Mouse (Mus musculus): Measurements from ENCODE around the gene Eif4a2. TPM values are rescaled to one million over a fixed set of nuclear protein-coding genes. Genes with fewer than 3 reads are reported as not detected.
A peak's percentile ranks its signal among the peaks of the same experiment; 100 is the strongest.
"Not testable (repeated sequence)": the region's sequence is repeated elsewhere in the genome, so short reads cannot be mapped to it uniquely, and the experiment has no call there.

The Eif4a2 gene
- polyA plus RNA-seq, 1 experiment from 2014 or later, result 189 TPM

DNA sequence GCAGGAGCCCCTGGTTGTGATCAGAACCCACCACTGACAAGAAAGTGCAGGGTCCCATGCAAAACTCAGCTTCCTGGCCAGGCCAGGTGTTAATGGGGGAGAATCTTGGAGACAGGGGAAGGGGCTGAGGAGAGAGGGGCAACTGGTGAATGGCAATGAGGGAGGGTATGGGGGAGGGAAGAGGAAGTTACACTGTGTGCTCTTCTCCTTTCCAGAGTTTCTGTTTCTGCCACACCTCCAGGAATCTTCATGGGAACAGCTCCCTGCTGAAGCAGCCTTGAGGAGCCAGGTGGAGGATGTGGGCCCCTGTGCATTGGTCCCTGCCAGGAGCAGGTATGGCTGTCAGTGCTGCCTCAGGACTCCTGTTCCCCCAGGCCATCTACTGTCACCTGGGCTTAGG, 15.9 kb upstream of the Eif4a2 start:
- not testable (repeated sequence) for ATAC-seq (replicated peaks; ENCODE audit: low FRiP score); H3K4me3 ChIP-seq (ENCODE audit: low read depth, low read length); H3K4me2 ChIP-seq; H3K4me1 ChIP-seq (replicated peaks; ENCODE audit: control insufficient read depth, insufficient read depth, low read length); DNase-seq (ENCODE audit: low spot score); H3K9me3 ChIP-seq (ENCODE audit: control insufficient read depth, low read length); H3K36me3 ChIP-seq (ENCODE audit: control insufficient read depth, insufficient read depth, low read length); H3K27me3 ChIP-seq (replicated peaks; ENCODE audit: control insufficient read depth, insufficient read depth, low read length); H3K9ac ChIP-seq (ENCODE audit: low read depth, low read length); H3K27ac ChIP-seq (ENCODE audit: low read depth, low read length)

DNA sequence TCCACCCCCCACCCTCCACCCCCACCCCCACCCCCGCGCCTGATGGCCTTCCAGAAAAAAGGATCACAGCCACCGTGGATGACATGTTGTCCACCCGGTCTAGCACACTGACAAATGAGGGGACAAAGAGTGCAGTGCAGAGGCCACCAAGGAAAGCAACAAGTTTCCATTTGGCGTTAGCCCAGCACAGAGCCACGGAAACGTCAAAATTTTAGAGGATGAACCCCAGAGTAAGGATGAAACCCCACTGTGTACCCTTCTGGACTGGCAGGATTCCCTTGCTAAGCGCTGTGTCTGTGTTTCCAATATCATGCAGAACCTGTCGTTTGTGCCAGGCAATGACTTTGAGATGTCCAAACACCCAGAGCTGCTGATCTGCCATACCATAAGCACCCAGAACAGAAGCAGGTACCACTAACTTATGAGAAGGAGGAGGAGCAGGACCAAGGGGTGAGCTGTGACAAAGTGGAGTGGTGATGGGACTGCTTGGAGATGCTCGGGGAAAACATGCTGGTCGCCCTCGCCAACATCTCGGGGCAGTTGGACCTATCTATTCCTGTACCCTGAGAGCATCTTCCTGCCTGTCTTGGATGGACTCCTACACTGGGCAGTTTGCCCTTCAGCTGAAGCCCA, 13.8 kb upstream of the Eif4a2 start:
- Histone ChIP-seq H3K36me3 (ENCODE audit: control insufficient read depth, insufficient read depth, low read length) (no peaks in the 10 kb centered on the region), H3K9me3 (ENCODE audit: control insufficient read depth, low read length) (no peaks in the 10 kb centered on the region), H3K27ac (ENCODE audit: low read depth, low read length) (no peak overlapping the region), H3K4me2 (no peak overlapping the region), H3K4me1 (replicated peaks; ENCODE audit: control insufficient read depth, insufficient read depth, low read length) (no peaks in the 10 kb centered on the region), H3K27me3 (replicated peaks; ENCODE audit: control insufficient read depth, insufficient read depth, low read length) (no peaks in the 10 kb centered on the region), H3K4me3 (ENCODE audit: low read depth, low read length) (no peak overlapping the region), H3K9ac (ENCODE audit: low read depth, low read length) (no peak overlapping the region)
- 80% methylated on average over 13 of the region's 13 CpGs for WGBS
- ATAC-seq (replicated peaks; ENCODE audit: low FRiP score), result no peak
- DNase-seq (ENCODE audit: low spot score), result no peak

DNA sequence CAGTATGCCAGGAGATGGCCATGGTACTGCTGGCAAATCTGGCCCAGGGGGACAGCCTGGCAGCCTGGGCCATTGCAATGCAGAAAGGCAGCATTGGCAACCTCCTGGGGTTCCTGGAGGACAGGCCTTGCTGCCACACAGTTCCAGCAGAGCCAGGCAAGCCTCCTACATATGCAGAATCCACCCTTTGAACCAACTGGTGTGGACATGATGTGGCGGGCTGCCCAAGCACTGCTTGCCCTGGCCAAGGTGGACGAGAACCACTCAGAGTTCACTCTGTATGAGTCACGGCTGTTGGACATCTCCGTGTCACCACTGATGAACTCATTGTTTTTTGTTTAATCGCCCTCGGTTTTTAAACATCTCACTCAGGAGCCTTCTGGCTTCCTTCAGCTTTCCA, 13.1 kb upstream of the Eif4a2 start:
- Histone ChIP-seq H3K9ac (ENCODE audit: low read depth, low read length) (no peak overlapping the region), H3K9me3 (ENCODE audit: control insufficient read depth, low read length) (no peaks in the 10 kb centered on the region), H3K27ac (ENCODE audit: low read depth, low read length) (no peak overlapping the region), H3K4me2 (no peak overlapping the region), H3K4me3 (ENCODE audit: low read depth, low read length) (no peak overlapping the region), H3K4me1 (replicated peaks; ENCODE audit: control insufficient read depth, insufficient read depth, low read length) (no peaks in the 10 kb centered on the region), H3K27me3 (replicated peaks; ENCODE audit: control insufficient read depth, insufficient read depth, low read length) (no peaks in the 10 kb centered on the region), H3K36me3 (ENCODE audit: control insufficient read depth, insufficient read depth, low read length) (no peaks in the 10 kb centered on the region)
- ATAC-seq (replicated peaks; ENCODE audit: low FRiP score) (no peak), DNase-seq (ENCODE audit: low spot score) (no peak)
- 82% methylated on average over 6 of the region's 6 CpGs for WGBS

DNA sequence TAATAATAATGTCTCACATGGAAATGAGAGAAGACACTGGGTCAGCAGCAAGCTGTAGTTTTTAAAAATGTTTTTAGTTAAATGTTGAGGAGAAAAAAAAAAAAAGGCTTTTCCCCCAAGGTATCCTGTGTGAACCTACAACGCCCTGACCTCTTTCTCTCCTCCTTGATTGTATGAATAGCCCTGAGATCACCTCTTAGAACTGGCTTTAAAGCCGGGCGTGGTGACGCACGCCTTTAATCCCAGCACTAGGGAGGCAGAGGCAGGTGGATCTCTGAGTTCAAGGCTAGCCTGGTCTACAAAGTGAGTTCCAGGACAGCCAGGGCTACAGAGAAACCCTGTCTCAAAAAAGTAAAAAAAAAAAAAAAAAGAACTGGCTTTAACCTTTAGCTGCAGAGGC, 11.7 kb upstream of the Eif4a2 start:
- not testable (repeated sequence) for H3K9me3 ChIP-seq (ENCODE audit: control insufficient read depth, low read length); H3K27ac ChIP-seq (ENCODE audit: low read depth, low read length); H3K9ac ChIP-seq (ENCODE audit: low read depth, low read length); DNase-seq (ENCODE audit: low spot score); ATAC-seq (replicated peaks; ENCODE audit: low FRiP score); H3K36me3 ChIP-seq (ENCODE audit: control insufficient read depth, insufficient read depth, low read length); H3K4me1 ChIP-seq (replicated peaks; ENCODE audit: control insufficient read depth, insufficient read depth, low read length); H3K27me3 ChIP-seq (replicated peaks; ENCODE audit: control insufficient read depth, insufficient read depth, low read length); H3K4me3 ChIP-seq (ENCODE audit: low read depth, low read length); H3K4me2 ChIP-seq
- WGBS, result 91% methylated on average over 5 of the region's 5 CpGs

DNA sequence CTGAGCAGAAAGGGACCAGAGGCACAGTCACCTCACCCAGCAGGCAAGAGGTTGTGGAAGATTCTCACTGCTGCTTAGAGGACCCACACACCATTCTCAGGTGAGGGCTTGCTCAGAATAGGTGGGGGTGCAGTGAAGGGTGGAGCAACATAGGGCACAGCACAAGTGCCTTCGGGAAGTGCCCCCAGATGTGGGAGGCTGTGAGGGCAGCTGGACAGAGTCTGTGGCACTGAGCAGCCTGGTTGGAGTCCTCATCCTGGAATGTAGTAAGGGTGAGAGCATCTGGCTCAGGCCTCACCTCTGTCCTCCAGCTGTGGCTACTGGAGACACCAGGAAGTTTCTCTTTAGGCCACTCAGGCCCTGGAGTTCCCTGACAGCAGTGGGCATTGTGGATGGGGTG, 10.4 kb upstream of the Eif4a2 start:
- H3K9me3 ChIP-seq (ENCODE audit: control insufficient read depth, low read length); H3K4me2 ChIP-seq; DNase-seq (ENCODE audit: low spot score); H3K36me3 ChIP-seq (ENCODE audit: control insufficient read depth, insufficient read depth, low read length); H3K27ac ChIP-seq (ENCODE audit: low read depth, low read length); H3K9ac ChIP-seq (ENCODE audit: low read depth, low read length); ATAC-seq (replicated peaks; ENCODE audit: low FRiP score); H3K27me3 ChIP-seq (replicated peaks; ENCODE audit: control insufficient read depth, insufficient read depth, low read length); H3K4me1 ChIP-seq (replicated peaks; ENCODE audit: control insufficient read depth, insufficient read depth, low read length); H3K4me3 ChIP-seq (ENCODE audit: low read depth, low read length): not testable (repeated sequence)
- 63% methylated on average over 1 of the region's 1 CpGs for WGBS

DNA sequence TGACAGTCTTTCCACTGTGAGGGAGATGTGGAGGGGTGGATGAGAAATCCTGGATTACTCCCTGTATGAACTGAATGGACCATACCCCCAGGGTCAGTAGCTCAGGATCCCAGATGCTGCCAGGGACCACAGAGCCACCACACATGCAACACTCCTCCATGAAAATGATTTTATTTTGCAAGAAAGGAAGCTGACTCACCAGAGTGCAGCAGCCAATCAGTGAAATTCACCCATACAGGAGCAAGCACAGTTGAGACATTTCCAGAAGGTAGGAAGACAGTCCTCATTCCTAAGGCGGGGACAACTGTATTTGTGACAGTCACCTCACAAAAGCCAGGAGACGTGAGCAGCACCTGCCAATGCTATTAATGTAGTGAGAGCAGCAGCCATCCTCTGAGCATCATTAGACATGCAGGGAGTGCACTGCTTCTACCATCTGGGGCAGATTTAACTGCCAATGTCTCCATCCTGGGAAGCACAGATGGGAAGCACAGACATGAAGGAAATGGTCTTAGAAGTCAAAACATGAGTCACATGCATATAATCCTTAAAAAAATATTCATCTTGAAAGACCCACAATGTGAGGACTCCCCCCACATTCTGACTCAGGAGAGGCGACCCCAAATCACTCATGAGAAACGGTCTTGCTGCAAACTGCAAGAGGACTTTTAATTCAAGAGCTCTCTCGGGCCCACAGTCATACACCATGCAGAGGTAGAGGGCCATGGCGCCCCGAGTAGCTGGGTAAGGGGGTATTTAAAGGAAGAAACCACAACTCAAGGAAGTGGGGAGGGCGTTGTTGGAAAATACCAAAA, 9.7 kb upstream of the Eif4a2 start:
- ATAC-seq (replicated peaks; ENCODE audit: low FRiP score), result not testable (repeated sequence)

DNA sequence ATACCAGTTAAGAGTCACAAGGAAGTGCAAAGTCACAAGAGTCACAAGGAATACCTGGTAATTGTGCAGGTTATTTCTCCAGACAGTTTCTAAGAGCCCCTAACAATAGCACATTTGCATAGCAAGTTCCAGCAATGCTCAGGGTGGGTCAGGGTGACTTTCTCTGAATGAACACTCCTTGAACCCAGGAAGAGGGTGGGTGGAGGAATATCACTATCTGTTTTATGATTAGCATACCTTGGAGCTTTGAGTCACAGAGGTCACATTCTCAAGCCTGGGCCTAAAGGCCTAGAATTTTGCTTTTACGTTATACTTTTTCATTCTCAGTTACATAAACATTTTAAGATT, 9.2 kb upstream of the Eif4a2 start:
- H3K27ac ChIP-seq (ENCODE audit: low read depth, low read length); H3K9me3 ChIP-seq (ENCODE audit: control insufficient read depth, low read length); H3K27me3 ChIP-seq (replicated peaks; ENCODE audit: control insufficient read depth, insufficient read depth, low read length); H3K4me1 ChIP-seq (replicated peaks; ENCODE audit: control insufficient read depth, insufficient read depth, low read length); H3K36me3 ChIP-seq (ENCODE audit: control insufficient read depth, insufficient read depth, low read length); H3K9ac ChIP-seq (ENCODE audit: low read depth, low read length); ATAC-seq (replicated peaks; ENCODE audit: low FRiP score); H3K4me3 ChIP-seq (ENCODE audit: low read depth, low read length); H3K4me2 ChIP-seq; DNase-seq (ENCODE audit: low spot score): not testable (repeated sequence)
- WGBS, result 94% methylated on average over 1 of the region's 1 CpGs

More for the DNA sequence above, 9.7 kb upstream of the Eif4a2 start:
- H3K27ac ChIP-seq (ENCODE audit: low read depth, low read length); DNase-seq (ENCODE audit: low spot score); H3K27me3 ChIP-seq (replicated peaks; ENCODE audit: control insufficient read depth, insufficient read depth, low read length); H3K4me3 ChIP-seq (ENCODE audit: low read depth, low read length); H3K4me1 ChIP-seq (replicated peaks; ENCODE audit: control insufficient read depth, insufficient read depth, low read length); H3K36me3 ChIP-seq (ENCODE audit: control insufficient read depth, insufficient read depth, low read length); H3K9ac ChIP-seq (ENCODE audit: low read depth, low read length); H3K9me3 ChIP-seq (ENCODE audit: control insufficient read depth, low read length); H3K4me2 ChIP-seq: not testable (repeated sequence)
- WGBS, result 80% methylated on average over 8 of the region's 8 CpGs

DNA sequence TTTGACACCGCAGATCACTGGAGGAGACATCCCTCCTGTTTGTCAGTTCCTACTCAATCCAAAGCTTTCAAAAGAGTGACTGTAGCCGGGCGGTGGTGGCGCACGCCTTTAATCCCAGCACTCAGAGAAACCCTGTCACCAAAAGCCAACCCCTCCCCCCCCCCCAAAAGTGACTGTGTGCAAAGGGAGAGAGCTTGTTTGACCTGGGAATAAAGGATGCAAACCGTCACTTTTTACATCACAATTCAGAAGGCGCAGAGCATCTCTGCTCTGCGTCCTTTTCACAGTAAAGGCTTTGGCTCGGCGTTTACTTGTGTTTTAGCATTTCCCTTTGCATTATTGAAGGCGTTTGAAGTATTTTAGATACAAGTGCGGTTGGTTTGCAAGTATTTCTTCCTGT, 7.6 kb upstream of the Eif4a2 start:
- DNase-seq (ENCODE audit: low spot score), result no peak

DNA sequence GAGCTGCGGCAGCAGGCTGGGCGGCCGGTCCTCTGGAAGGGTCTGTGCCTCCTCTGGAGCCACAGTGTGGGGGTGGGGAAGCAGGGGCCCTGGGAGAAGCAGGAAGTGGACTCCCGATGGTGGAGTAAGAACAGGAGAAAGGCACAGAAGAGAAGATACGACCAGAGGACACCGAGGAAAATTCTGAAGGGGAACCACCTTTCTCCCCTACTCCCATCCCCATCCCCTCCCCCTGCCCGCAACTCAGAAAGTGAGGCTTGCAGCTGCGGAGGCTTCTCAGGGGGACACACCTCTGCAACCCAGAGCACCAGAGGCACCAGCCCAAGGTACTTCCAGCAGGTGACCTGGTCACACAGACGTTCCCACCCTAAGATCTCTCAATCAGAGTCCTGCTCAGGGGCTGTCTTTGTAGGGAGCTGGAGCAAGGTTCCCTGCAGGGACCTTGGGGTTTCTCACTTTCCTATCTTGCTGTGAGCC, 7.1 kb upstream of the Eif4a2 start:
- H3K27ac ChIP-seq (ENCODE audit: low read depth, low read length), result peak overlapping the region; percentile 70
- 3% methylated on average over 9 of the region's 9 CpGs for WGBS
- peak; percentile 37 for ATAC-seq (replicated peaks; ENCODE audit: low FRiP score)
- H3K9ac ChIP-seq (ENCODE audit: low read depth, low read length), result peak overlapping the region; percentile 46
- H3K9me3 ChIP-seq (ENCODE audit: control insufficient read depth, low read length), result no peaks in the 10 kb centered on the region
- no peaks in the 10 kb centered on the region for H3K27me3 ChIP-seq (replicated peaks; ENCODE audit: control insufficient read depth, insufficient read depth, low read length)
- H3K4me2 ChIP-seq, result peak overlapping the region; percentile 76
- H3K4me1 ChIP-seq (replicated peaks; ENCODE audit: control insufficient read depth, insufficient read depth, low read length), result peaks cover 6% of the 10 kb centered on the region
- peak; percentile 67 for DNase-seq (ENCODE audit: low spot score)
- H3K4me3 ChIP-seq (ENCODE audit: low read depth, low read length), result peak overlapping the region; percentile 37
- no peaks in the 10 kb centered on the region for H3K36me3 ChIP-seq (ENCODE audit: control insufficient read depth, insufficient read depth, low read length)

More for the DNA sequence above, 7.6 kb upstream of the Eif4a2 start:
- H3K9me3 ChIP-seq (ENCODE audit: control insufficient read depth, low read length), result no peaks in the 10 kb centered on the region
- peaks cover 6% of the 10 kb centered on the region for H3K4me1 ChIP-seq (replicated peaks; ENCODE audit: control insufficient read depth, insufficient read depth, low read length)
- H3K27ac ChIP-seq (ENCODE audit: low read depth, low read length), result no peak overlapping the region
- H3K27me3 ChIP-seq (replicated peaks; ENCODE audit: control insufficient read depth, insufficient read depth, low read length), result no peaks in the 10 kb centered on the region
- H3K9ac ChIP-seq (ENCODE audit: low read depth, low read length), result peak overlapping the region; percentile 46
- peak overlapping the region; percentile 76 for H3K4me2 ChIP-seq
- 27% methylated on average over 12 of the region's 12 CpGs for WGBS
- no peaks in the 10 kb centered on the region for H3K36me3 ChIP-seq (ENCODE audit: control insufficient read depth, insufficient read depth, low read length)
- no peak for ATAC-seq (replicated peaks; ENCODE audit: low FRiP score)
- peak overlapping the region; percentile 37 for H3K4me3 ChIP-seq (ENCODE audit: low read depth, low read length)
